Mouse (Mus musculus) CH12.LX (cell line): ENCODE results near the gene Gtf2b. TPM values are rescaled to one million over a fixed set of nuclear protein-coding genes. Genes with fewer than 3 reads are reported as not detected.
A peak's percentile ranks its signal among the peaks of the same experiment; 100 is the strongest.

Experiments
- DNase-seq: peaks from one replicate; pipeline ENCODE4 v3.0.0-alpha.2; 2013; ENCODE audit errors: extremely low read depth
- H3K27ac ChIP-seq: 2 replicates; pipeline ENCODE4 v1.5.1; 2012; ENCODE audit warnings: low read depth, mild to moderate bottlenecking, control low read depth, moderate library complexity; ENCODE audit not compliant: insufficient read depth
- H3K27me3 ChIP-seq: replicated peaks from 2 replicates; pipeline ENCODE3; 2012; ENCODE audit warnings: inconsistent platforms
- H3K36me3 ChIP-seq, 2 experiments: replicated peaks in 1 of 2; 2 replicates each; pipeline versions ENCODE3 to v1.6.1; 2012; ENCODE audit warnings: inconsistent platforms in 1 of 2, low read length in 1 of 2, mild to moderate bottlenecking in 1 of 2, mixed read lengths in 1 of 2, moderate library complexity in 1 of 2; ENCODE audit not compliant: control insufficient read depth in 1 of 2, insufficient read depth in 1 of 2
- H3K4me1 ChIP-seq, 2 experiments: 2 replicates each; pipeline ENCODE4 v1.6.1; 2012; ENCODE audit warnings: inconsistent platforms in 1 of 2, moderate library complexity in 1 of 2; ENCODE audit not compliant: insufficient read depth in 2 of 2, control insufficient read depth in 1 of 2
- H3K4me2 ChIP-seq: 2 replicates; pipeline ENCODE4 v1.6.1; 2012; ENCODE audit warnings: low read depth, mild to moderate bottlenecking, control low read depth; ENCODE audit not compliant: poor library complexity, insufficient read depth, severe bottlenecking
- H3K4me3 ChIP-seq, 3 experiments: fragments of 150-350 bp in 1 of 3; sonication (generic) in 1 of 3; replicated peaks in 1 of 3; 2 replicates each; pipeline versions ENCODE3 to v1.5.1; 2011 to 2012; ENCODE audit warnings: low read depth in 2 of 3, low read length in 2 of 3, mild to moderate bottlenecking in 2 of 3, moderate library complexity in 2 of 3, control low read depth in 1 of 3, improper control_type of control experiment in 1 of 3, inconsistent platforms in 1 of 3, mixed read lengths in 1 of 3; ENCODE audit not compliant: poor library complexity in 1 of 3
- H3K79me2 ChIP-seq: replicated peaks from 2 replicates; pipeline ENCODE4 v1.6.1; 2012; ENCODE audit warnings: mild to moderate bottlenecking, moderate library complexity; ENCODE audit not compliant: control insufficient read depth, poor library complexity, insufficient read depth, severe bottlenecking; ENCODE audit errors: extremely low read depth
- H3K9ac ChIP-seq: 2 replicates; pipeline ENCODE4 v1.6.1; 2012; ENCODE audit warnings: low read depth, mild to moderate bottlenecking, control low read depth, moderate library complexity; ENCODE audit not compliant: insufficient read depth
- H3K9me3 ChIP-seq: replicated peaks from 2 replicates; pipeline ENCODE3; 2012; ENCODE audit warnings: low read length, inconsistent platforms, mixed read lengths
- BHLHE40 ChIP-seq: IDR thresholded peaks from 2 replicates; pipeline ENCODE4 v1.6.1; 2011; ENCODE audit warnings: mild to moderate bottlenecking, low read depth, low read length, improper control_type of control experiment
- CHD1 ChIP-seq: IDR thresholded peaks from 2 replicates; pipeline ENCODE4 v1.6.1; 2012; ENCODE audit warnings: low read depth, low read length, improper control_type of control experiment, inconsistent platforms
- CHD2 ChIP-seq: IDR thresholded peaks from 2 replicates; pipeline ENCODE4 v1.6.1; 2011; ENCODE audit warnings: low read length, improper control_type of control experiment
- CTCF ChIP-seq, 2 experiments: IDR thresholded peaks in 1 of 2; conservative IDR thresholded peaks in 1 of 2; 2 replicates each; pipeline ENCODE4 v1.5.1; 2011 to 2012; ENCODE audit warnings: low read depth in 2 of 2, low read length in 2 of 2, improper control_type of control experiment in 1 of 2, inconsistent platforms in 1 of 2, mild to moderate bottlenecking in 1 of 2, moderate library complexity in 1 of 2
- E2F4 ChIP-seq: IDR thresholded peaks from 2 replicates; pipeline ENCODE4 v1.6.1; 2011; ENCODE audit warnings: low read depth, low read length, improper control_type of control experiment; ENCODE audit not compliant: insufficient replicate concordance
- ELF1 ChIP-seq: IDR thresholded peaks from 2 replicates; pipeline ENCODE4 v1.6.1; 2014; ENCODE audit warnings: low read depth, mild to moderate bottlenecking, inconsistent platforms, low read length, improper control_type of control experiment
- EP300 ChIP-seq: IDR thresholded peaks from 2 replicates; pipeline ENCODE4 v1.6.1; 2011; ENCODE audit warnings: low read length, improper control_type of control experiment
- ETS1 ChIP-seq: conservative IDR thresholded peaks from 2 replicates; pipeline ENCODE4 v1.6.1; 2012; ENCODE audit warnings: low read depth, mild to moderate bottlenecking, inconsistent platforms, low read length, improper control_type of control experiment, moderate library complexity
- GABPA ChIP-seq: IDR thresholded peaks from 2 replicates; pipeline ENCODE4 v1.6.1; 2012; ENCODE audit warnings: low read depth, low read length, improper control_type of control experiment, inconsistent platforms; ENCODE audit not compliant: insufficient replicate concordance
- HCFC1 ChIP-seq: IDR thresholded peaks from 2 replicates; pipeline ENCODE4 v1.6.1; 2012; ENCODE audit warnings: low read depth, mild to moderate bottlenecking, inconsistent platforms, low read length, improper control_type of control experiment
- IRF4 ChIP-seq: IDR thresholded peaks from 2 replicates; pipeline ENCODE4 v1.6.1; 2014; ENCODE audit warnings: low read depth, mild to moderate bottlenecking, inconsistent platforms, low read length, improper control_type of control experiment
- JUN ChIP-seq: IDR thresholded peaks from 2 replicates; pipeline ENCODE4 v1.6.1; 2011; ENCODE audit warnings: low read depth, mild to moderate bottlenecking, low read length, improper control_type of control experiment, moderate library complexity; ENCODE audit not compliant: insufficient read depth
- JUND ChIP-seq: conservative IDR thresholded peaks from 2 replicates; pipeline ENCODE4 v1.6.1; 2011; ENCODE audit warnings: low read depth, low read length, improper control_type of control experiment
- KAT2A ChIP-seq: IDR thresholded peaks from 2 replicates; pipeline ENCODE4 v1.6.1; 2012; ENCODE audit warnings: low read length, improper control_type of control experiment, inconsistent platforms; ENCODE audit not compliant: insufficient replicate concordance
- MAFK ChIP-seq: IDR thresholded peaks from 2 replicates; pipeline ENCODE4 v1.6.1; 2011; ENCODE audit warnings: low read length, improper control_type of control experiment; ENCODE audit not compliant: insufficient replicate concordance
- MAX ChIP-seq: IDR thresholded peaks from 2 replicates; pipeline ENCODE4 v1.6.1; 2011; ENCODE audit warnings: low read length, improper control_type of control experiment
- MAZ ChIP-seq: IDR thresholded peaks from 2 replicates; pipeline ENCODE4 v1.6.1; 2012; ENCODE audit warnings: low read depth, mild to moderate bottlenecking, inconsistent platforms, low read length, improper control_type of control experiment, moderate library complexity
- MEF2A ChIP-seq: IDR thresholded peaks from 2 replicates; pipeline ENCODE4 v1.6.1; 2014; ENCODE audit warnings: low read depth, mild to moderate bottlenecking, inconsistent platforms, low read length, improper control_type of control experiment, borderline replicate concordance
- MXI1 ChIP-seq: IDR thresholded peaks from 2 replicates; pipeline ENCODE4 v1.6.1; 2011; ENCODE audit warnings: mild to moderate bottlenecking, low read depth, low read length, improper control_type of control experiment
- MYC ChIP-seq: IDR thresholded peaks from 2 replicates; pipeline ENCODE4 v1.6.1; 2011; ENCODE audit warnings: low read depth, mild to moderate bottlenecking, improper control_type of control experiment, low read length
- NELFE ChIP-seq: IDR thresholded peaks from 2 replicates; pipeline ENCODE4 v1.6.1; 2011; ENCODE audit warnings: low read depth, low read length, improper control_type of control experiment
- NRF1 ChIP-seq: IDR thresholded peaks from 2 replicates; pipeline ENCODE4 v1.6.1; 2014; ENCODE audit warnings: low read depth, mild to moderate bottlenecking, inconsistent platforms, low read length, improper control_type of control experiment, moderate library complexity
- PAX5 ChIP-seq: IDR thresholded peaks from 2 replicates; pipeline ENCODE4 v1.6.1; 2012; ENCODE audit warnings: low read length, inconsistent platforms, mixed read lengths
- POLR2A ChIP-seq: IDR thresholded peaks from 2 replicates; pipeline ENCODE4 v1.6.1; 2011; ENCODE audit warnings: low read depth, mild to moderate bottlenecking, improper control_type of control experiment, low read length
- POLR2AphosphoS2 ChIP-seq: IDR thresholded peaks from 2 replicates; pipeline ENCODE4 v1.6.1; 2011; ENCODE audit warnings: low read depth, low read length, improper control_type of control experiment
- RAD21 ChIP-seq: IDR thresholded peaks from 2 replicates; pipeline ENCODE4 v1.6.1; 2011; ENCODE audit warnings: low read depth, mild to moderate bottlenecking, low read length, improper control_type of control experiment, moderate library complexity
- RCOR1 ChIP-seq: conservative IDR thresholded peaks from 2 replicates; pipeline ENCODE4 v1.6.1; 2012; ENCODE audit warnings: low read depth, mild to moderate bottlenecking, inconsistent platforms, low read length, improper control_type of control experiment
- SIN3A ChIP-seq: IDR thresholded peaks from 2 replicates; pipeline ENCODE4 v1.6.1; 2012; ENCODE audit warnings: low read length, improper control_type of control experiment, inconsistent platforms
- SMC3 ChIP-seq: IDR thresholded peaks from 2 replicates; pipeline ENCODE4 v1.6.1; 2011; ENCODE audit warnings: low read depth, low read length, improper control_type of control experiment
- TBP ChIP-seq: conservative IDR thresholded peaks from 2 replicates; pipeline ENCODE4 v1.6.1; 2011; ENCODE audit warnings: low read depth, low read length, improper control_type of control experiment
- TCF12 ChIP-seq: IDR thresholded peaks from 2 replicates; pipeline ENCODE4 v1.6.1; 2014; ENCODE audit warnings: low read depth, mild to moderate bottlenecking, inconsistent platforms, low read length, improper control_type of control experiment
- UBTF ChIP-seq: IDR thresholded peaks from 2 replicates; pipeline ENCODE4 v1.6.1; 2012; ENCODE audit warnings: low read depth, mild to moderate bottlenecking, inconsistent platforms, low read length, improper control_type of control experiment, moderate library complexity
- USF1 ChIP-seq: IDR thresholded peaks from 2 replicates; pipeline ENCODE4 v1.6.1; 2014; ENCODE audit warnings: low read depth, mild to moderate bottlenecking, inconsistent platforms, low read length, improper control_type of control experiment
- USF2 ChIP-seq: conservative IDR thresholded peaks from 2 replicates; pipeline ENCODE4 v1.6.1; 2011; ENCODE audit warnings: low read depth, low read length, improper control_type of control experiment
- ZC3H11A ChIP-seq: IDR thresholded peaks from 2 replicates; pipeline ENCODE4 v1.6.1; 2012; ENCODE audit warnings: low read depth, mild to moderate bottlenecking, inconsistent platforms, low read length, improper control_type of control experiment
- ZKSCAN1 ChIP-seq: IDR thresholded peaks from 2 replicates; pipeline ENCODE4 v1.6.1; 2012; ENCODE audit warnings: low read depth, inconsistent platforms, low read length, improper control_type of control experiment, borderline replicate concordance
- ZMIZ1 ChIP-seq: IDR thresholded peaks from 2 replicates; pipeline ENCODE4 v1.6.1; 2012; ENCODE audit warnings: low read depth, mild to moderate bottlenecking, inconsistent platforms, low read length, improper control_type of control experiment
- ZNF384 ChIP-seq: IDR thresholded peaks from 2 replicates; pipeline ENCODE4 v1.6.1; 2012; ENCODE audit warnings: low read depth, low read length, improper control_type of control experiment, inconsistent platforms
- dilution Hi-C: fragments of 300-500 bp; cut with MboI; formaldehyde crosslinking; loops from 2 replicates; pipeline ENCODE4 v1.14.3; 2020; ENCODE audit warnings: low sequenced_read_pairs; ENCODE audit not compliant: extremely low pct_unique_long_range_greater_than_20kb, extremely low pct_ligation_motif_present
- in situ Hi-C: fragments of 300-500 bp; cut with MboI; formaldehyde crosslinking; loops from 3 replicates; pipeline ENCODE4 v1.14.3; 2019; ENCODE audit warnings: low sequenced_read_pairs, low pct_ligation_motif_present, low pct_unique_long_range_greater_than_20kb, mixed read lengths
- polyA plus RNA-seq: library from polyadenylated mRNA; unstranded; fragments of >175 nt; gene quantifications from 2 replicates; pipeline ENCODE4 v1.2.1, GENCODE M21; 2012; ENCODE audit warnings: low read depth; ENCODE audit not compliant: insufficient read length
- total RNA-seq, 2 experiments: library from RNA; depleted of rRNA; stranded (reverse); fragments of 300-350 nt in 1 of 2; fragments of >200 nt in 1 of 2; gene quantifications; 2 replicates each; pipeline ENCODE4 v1.2.3; 2012 to 2014

Gene Gtf2b
- total RNA-seq (2012; rRNA removed) (120 and 144 TPM in 2 replicates), total RNA-seq (2014; rRNA removed) (297 and 321 TPM in 2 replicates), polyA plus RNA-seq (138 and 151 TPM in 2 replicates)

- Histone ChIP-seq H3K36me3 (peaks cover 0 to 18% of the 10 kb centered on the region in 2 experiments), H3K4me1 (peaks cover 11 to 46% of the 10 kb centered on the region in 2 experiments), H3K27me3 (no peaks in the 10 kb centered on the region), H3K27ac (peak within 1 kb of the TSS; percentile 26; the same call in 1 of the 2 replicates), H3K4me2 (peak within 1 kb of the TSS; percentile 97)
- DNase-seq: peak; percentile 98
- in situ Hi-C loops: no loop called here
- peak; percentile 96 for TF ChIP-seq KAT2A
- TF ChIP-seq MEF2A: peak; percentile 93
- peak; percentile 93; the same call in 1 of the 2 replicates for TF ChIP-seq UBTF
- TF ChIP-seq TBP: peak; percentile 98
- peak; percentile 100 for TF ChIP-seq POLR2AphosphoS2
- peak; percentile 48; the same call in 1 of the 2 replicates for TF ChIP-seq ZNF384
- peak; percentile 58; the same call in 1 of the 2 replicates for TF ChIP-seq GABPA
- TF ChIP-seq SMC3: no peak
- peak; percentile 95 for TF ChIP-seq CHD2
- TF ChIP-seq EP300: peak; percentile 34; the same call in 1 of the 2 replicates
- TF ChIP-seq MAFK: peak; percentile 41; the same call in 1 of the 2 replicates
- TF ChIP-seq ZMIZ1: peak; percentile 100
- TF ChIP-seq TCF12: peak; percentile 100
- no peak for TF ChIP-seq ZC3H11A
- TF ChIP-seq USF2: no peak; the same call in 1 of the 2 replicates
- TF ChIP-seq JUND: peak; percentile 29
- TF ChIP-seq BHLHE40: peak; percentile 40; the same call in 1 of the 2 replicates
- no peak; the same call in 1 of the 2 replicates for TF ChIP-seq JUN
- peak; percentile 100 for TF ChIP-seq NELFE
- peak; percentile 91 for TF ChIP-seq IRF4
- TF ChIP-seq SIN3A: peak; percentile 100
- TF ChIP-seq ETS1: peak; percentile 60
- peak; percentile 92 for TF ChIP-seq MAZ
- TF ChIP-seq CHD1: peak; percentile 81; the same call in 1 of the 2 replicates
- peak; percentile 89 for TF ChIP-seq MAX
- TF ChIP-seq MXI1: peak; percentile 96
- no peak for TF ChIP-seq USF1
- no peak for TF ChIP-seq ZKSCAN1
- TF ChIP-seq NRF1: peak; percentile 84
- peak; percentile 95 for TF ChIP-seq HCFC1
- TF ChIP-seq ELF1: peak; percentile 100
- TF ChIP-seq PAX5: no peak
- TF ChIP-seq CTCF (conservative IDR thresholded peaks at IDR 0.05 in 1 of 2, IDR thresholded peaks at IDR 0.05 in 1 of 2; ENCODE audit: low read depth in 2 of 2, low read length in 2 of 2): no peak
- no peak for TF ChIP-seq RAD21
- peak; percentile 92 for TF ChIP-seq MYC
- peak; percentile 70 for TF ChIP-seq RCOR1
- peak; percentile 97; the same call in 1 of the 2 replicates for TF ChIP-seq E2F4
- TF ChIP-seq POLR2A: peak; percentile 100
- TF ChIP-seq, all 38 proteins: peak for 29
- dilution Hi-C loops: no loop called here
- Histone ChIP-seq H3K9me3 (no peaks in the 10 kb centered on the region), H3K79me2 (peaks cover 46% of the 10 kb centered on the region), H3K9ac (peak within 1 kb of the TSS; percentile 91), H3K4me3 (peak within 1 kb of the TSS; percentile 70 to 99 (median 77))
Observed at GRCm38 (mm10) chr3:142764995-142765777, at the start of gene Gtf2b. Gene Gtf2b, plus strand, starts transcription at chr3:142765045.
